Mouse (Mus musculus) T-helper 1 cell (primary cell): ENCODE results near the gene Mon2.

ENCODE experiments used
- in situ Hi-C: fragments of 300-600 bp; cut with MboI, MseI; formaldehyde crosslinking; loops from one replicate; pipeline ENCODE4 v1.15.1; 2025; ENCODE audit warnings: high pct_unique_total_duplicates

Gene Mon2

DNA sequence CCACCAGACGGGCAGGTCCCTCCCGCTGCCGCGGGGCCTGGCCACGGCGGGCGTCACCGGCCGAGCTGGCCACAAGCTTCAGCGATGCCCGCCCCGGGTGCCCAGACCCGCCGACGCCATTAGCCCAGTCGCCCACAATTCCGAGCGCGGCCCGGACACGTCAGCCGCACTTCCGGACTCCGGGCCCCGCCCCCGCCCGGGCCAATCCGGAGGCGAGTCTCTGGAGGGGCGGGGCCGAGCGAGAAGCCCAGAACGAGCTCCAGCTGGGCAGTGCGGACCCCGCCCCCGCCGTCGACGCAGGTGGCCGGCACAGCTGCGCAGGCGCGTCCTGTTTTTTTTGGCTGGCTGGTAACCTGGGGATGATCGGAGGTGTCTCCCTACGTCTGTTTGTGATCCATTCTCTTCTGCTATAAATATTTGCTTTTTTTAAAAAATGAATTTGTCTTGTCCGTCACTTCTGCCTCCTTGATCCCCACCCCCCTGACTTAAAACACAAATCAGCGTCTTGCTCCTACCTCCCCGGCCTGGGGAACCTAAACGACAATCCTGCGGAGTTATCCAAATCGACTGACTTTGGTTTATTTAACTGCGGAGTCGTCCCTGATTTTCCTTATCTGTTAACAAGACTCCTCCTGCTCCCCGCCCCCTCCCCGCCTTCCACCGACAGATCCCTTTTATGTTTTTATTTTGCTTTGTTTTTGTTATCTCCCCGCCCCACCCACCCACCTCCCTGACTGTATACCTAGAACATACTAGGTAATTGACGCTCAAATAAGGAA is at the start of gene Mon2:
Gene Mon2, minus strand, starts transcription at position 261 of the 779 bp plus-strand sequence.
- in situ Hi-C loops: loop anchor here (5.0 to 10.0 kb wide), 2 partner anchors 269 to 502 kb away; no protein-coding TSS in a partner anchor

DNA sequence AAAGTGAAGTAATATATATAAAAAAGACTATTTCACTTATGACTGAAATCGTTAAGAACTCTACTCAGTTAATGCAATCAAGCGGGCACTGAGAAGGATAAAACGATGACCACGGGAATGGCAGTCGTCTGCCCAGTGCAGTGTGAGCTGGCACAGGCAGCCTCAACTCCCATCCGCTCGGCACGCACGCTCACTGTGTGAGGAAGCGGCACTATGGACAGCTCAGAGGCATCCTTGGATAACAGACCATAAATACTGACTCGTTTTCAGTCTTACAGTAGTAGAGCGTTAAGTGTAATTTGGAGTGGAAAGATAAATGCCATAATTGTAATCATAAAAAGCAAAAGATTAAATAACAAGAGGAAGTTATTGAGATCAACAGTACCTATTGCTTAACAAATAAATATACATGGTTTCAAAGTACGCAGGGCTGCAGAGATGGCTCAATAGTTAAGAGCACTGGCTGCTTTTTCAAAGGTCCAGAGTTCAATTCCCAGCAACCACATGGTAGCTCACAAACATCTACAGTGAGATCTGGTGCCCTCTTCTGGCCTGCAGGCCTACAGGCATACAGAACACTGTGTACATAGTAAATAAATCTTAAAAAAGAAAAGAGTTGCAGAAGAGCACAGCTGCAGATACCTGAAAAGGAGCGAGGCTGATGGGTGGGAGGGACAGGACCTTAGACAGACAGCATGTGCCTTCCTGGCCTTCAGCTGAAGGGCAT is 44.5 kb upstream of the Mon2 start:
- in situ Hi-C loops: no loop called here

DNA sequence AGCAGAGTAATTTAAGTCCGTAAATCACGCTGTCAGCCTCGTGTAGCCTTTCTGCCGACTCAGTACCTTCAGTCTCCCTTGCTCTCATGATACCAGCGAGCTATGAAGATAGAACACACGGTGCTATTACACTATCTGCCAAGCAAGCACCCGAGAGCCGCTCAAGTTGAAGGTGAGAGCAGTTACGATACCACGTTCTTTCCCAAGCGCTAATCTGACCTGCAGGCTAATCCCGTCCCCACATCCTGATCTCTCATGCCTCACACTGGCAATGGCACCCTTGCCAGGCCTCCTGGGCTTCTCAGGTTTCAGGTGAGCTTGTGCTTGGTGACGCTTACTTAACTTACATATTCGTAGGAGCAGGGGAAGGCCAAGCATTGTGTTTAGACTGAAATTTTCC is 40.6 kb upstream of the Mon2 start:
- in situ Hi-C loops: no loop called here

DNA sequence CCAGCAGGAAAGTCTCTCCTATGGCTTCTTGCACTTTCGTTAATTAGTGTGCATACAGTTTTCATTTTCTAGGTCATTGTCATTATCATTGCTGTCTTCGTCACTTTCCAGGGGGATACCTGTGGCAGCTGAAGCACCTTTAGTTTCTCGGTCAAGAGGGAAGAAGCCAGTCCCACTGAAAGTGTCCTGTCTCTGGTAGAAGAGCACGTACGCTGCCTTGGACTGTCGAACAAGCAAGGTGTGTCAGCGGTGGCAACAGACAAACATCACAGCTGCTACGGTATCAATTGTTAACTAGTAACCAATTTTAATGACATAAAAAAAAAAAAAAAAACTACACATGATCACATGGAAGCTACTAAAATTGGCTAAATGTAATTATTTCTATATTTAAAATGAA is 37.2 kb upstream of the Mon2 start:
- in situ Hi-C loops: no loop called here

DNA sequence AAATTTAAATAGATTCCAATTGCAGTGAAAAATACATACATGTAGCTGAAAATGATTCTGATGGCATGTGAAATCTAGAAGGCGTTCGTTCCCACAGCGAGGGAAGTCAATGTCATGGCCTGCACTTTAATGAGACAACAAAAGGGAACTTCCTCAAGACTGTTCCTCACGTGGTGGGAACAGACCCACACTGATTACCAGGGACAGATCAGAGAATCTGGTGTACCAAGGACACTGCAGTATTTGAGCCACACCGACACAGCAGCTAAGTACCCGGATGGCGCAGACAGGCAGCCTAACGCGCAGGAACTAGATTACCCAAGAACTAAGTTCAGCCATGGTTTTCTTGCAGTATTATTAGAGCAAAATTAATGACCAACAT is 36.5 kb upstream of the Mon2 start:
- in situ Hi-C loops: no loop called here

DNA sequence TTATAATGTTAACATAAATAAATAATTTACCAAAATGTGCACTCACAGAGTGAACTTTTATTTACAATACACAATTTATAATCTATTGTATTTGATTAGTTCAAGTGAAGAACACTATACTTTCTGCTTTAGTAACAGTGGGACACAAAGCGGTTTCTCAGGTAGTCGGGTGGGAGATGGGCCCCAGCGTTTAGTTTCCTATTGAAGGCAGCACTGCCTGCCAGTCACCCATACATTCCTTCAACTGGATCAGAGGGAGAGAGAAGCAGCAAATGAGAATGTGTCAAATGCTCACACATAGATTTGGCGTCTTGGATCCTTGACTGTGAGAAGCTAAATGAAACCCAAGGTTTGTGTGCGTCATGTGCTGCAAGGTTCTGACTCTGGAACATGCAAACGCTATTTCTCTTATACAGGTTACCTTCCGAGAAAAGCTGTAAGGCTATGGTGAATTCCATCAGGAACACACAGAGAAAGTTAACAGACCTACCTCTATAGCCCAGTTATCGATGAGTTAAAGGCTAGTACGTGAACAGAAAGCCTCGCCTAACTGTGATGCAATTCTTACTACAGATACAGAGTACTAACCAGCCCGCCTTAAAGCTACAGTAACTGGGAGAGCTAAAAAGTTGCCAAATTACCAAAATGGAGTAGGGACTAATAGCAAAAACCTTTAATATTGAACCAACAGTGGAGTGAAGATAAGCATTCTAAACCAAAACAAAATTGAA is 35.9 kb upstream of the Mon2 start:
- in situ Hi-C loops: no loop called here

DNA sequence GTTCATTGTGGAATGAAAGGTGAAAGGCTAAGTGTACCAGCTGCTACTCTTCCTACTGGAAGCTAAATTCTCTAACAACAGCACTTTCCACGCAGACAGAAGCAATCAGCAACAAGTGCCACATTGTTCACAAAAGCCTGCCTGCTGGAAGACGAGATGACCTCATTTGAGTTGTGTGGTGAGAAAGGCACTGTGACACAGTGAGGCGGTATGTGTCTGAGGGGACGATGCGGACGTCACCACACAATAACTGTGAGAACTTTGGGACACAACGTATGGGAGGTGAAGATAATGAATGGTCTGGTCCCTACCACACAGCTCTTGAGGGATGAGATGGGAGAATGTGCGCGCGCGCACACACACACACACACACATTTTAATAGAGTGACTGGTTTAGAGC is 34.2 kb upstream of the Mon2 start:
- in situ Hi-C loops: no loop called here

DNA sequence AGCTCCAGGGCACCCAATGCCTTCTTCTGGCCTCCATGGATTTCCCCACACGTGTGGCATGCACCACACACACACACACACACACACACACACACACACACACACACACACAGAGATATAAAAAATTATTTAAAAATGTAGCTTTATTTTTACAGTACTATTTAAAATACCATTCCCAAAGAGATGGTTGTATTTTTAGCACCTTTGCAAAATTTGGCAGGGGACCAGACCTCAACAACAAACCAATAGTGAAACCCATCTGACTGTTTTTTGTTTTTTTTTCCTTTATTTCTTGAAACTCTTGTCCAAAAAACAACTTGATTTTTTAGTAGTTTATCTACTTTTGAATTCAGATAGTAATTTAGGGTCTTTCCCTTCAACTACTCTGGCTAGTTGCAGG is 32.2 kb upstream of the Mon2 start:
- in situ Hi-C loops: no loop called here

DNA sequence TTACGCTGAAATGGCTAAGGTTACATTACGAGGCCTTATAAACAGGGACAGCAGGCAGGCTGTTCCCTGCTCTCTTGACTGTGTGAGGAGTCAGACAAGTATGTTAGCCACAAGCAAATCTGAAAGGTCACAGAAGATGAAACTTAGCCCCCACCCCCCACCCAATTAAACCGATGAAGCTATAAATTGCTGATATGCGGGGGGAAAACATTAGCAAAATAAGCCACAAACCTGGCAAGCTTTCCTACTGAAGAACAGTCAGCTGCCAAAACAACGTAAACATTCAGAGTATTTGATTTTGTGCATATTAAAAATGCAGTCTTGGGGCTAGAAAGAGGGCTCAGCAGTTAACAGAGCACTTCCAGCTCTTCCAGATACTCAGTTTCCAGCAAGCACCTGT is 31.8 kb upstream of the Mon2 start:
- in situ Hi-C loops: no loop called here

DNA sequence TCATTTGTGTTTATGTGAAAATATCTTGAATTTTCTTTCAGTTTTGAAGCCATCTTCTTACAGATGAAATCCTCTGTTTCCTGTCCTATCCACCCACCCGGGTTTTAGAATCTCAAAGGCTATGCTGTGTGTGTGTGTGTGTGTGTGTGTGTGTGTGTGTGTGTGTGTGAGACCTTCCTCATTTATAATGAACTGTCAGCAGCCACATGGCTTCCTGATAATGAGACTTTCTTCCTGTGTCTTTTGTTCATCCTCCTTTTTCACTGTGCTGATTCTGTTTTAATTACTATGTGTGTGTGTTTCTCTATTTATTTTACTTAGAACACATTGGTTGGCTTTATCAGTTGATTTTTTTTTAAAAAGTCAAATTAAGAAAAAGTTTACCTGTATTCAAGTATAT is 25.0 kb upstream of the Mon2 start:
- in situ Hi-C loops: no loop called here

DNA sequence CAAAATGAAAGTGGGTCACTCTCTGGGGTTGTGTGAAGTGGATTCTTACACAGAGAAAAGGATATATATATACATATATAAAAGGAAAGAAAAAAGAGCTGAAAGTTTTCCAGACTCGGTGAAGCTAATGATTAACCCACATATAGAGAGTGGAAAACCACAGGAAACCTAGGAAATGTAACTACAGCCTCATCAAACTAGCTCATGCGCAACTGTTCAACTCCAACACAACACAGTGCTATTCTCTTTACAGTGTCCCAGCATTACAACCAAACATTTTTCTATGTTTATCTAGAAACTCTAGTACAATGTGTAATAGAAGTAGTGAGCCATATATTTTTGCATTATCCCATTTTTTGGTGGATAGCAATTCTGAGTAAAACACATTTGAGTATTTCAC is 24.3 kb upstream of the Mon2 start:
- in situ Hi-C loops: no loop called here

DNA sequence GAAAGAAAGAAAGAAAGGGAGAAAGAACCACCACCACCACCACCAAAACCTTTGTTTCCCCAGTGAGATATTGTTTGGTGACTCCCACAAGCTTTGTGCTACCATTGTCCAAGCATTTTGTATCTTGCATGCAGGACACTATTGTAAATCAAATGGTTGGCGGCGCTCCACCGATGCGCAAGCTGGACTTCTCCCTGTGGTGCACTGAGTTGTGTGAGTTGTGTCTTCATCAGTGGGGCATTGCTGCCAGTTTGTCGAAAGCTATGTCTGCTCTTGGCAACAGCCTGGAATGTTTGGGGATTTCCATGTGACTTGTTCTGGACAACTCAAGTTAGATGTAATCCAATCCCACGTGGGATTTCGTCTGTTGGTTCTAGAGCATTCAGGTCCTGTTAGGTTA is 18.2 kb upstream of the Mon2 start:
- in situ Hi-C loops: no loop called here

DNA sequence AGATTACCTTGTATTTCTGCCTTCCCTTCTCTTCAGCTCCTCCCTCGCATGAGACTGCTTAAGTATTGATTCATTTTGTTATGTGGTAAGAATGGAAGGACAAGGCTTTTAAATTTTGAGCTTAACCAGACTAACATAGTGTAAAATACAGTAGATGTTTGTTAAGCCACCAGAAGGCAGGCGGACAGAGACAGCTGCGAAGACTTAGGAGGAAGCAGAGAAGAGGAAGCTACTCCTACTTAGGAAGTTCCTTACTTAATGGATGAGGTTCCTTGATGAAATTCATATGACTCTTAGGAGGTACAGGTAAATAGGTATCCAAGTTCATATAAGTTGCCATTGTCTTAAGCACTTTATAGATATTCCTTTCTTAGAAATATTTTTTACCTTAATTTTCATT is 16.3 kb upstream of the Mon2 start:
- in situ Hi-C loops: no loop called here

DNA sequence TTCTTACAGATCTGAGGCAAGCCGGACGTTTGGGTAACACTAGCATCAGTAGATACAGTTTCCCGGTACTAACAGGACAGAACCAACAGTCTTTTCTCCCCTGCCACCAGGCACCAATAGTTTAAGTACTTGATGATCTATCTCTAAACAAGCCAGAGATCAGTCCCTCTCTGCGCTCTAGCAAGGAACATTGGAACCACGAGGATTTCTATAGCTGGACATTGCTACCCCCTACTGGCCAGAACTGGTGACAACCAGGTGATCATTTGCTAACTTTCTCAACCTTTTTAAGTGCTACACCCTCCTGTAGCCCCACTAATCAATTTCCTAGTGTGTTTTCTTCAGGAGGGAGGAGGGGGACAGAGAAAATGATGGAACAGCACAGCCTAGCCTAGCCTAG is 15.4 kb upstream of the Mon2 start:
- in situ Hi-C loops: no loop called here

DNA sequence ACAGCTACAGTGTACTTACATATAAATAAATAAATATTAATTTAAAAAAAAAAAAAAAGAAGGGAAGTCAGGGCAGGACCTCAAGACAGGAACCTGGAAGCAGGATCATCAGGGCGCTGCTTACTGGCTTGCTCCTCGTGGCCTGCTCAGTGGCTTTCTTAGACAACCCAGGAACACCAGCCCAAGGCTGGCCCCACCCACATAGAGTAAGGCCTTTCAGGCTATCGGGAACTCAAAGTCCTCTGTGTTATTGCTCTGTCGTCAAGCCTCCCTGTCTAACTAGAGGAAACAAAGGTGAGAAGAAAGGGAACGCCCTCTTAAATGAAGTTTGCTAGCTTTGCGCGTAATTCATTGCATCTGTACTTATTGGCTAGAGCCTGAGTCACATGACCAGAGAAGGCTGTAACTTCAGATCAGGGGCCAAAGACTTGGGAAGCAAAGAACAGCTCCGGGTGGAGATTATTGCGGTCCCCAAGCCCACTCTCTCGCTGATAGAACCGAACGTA is 13.2 kb upstream of the Mon2 start:
- in situ Hi-C loops: no loop called here

DNA sequence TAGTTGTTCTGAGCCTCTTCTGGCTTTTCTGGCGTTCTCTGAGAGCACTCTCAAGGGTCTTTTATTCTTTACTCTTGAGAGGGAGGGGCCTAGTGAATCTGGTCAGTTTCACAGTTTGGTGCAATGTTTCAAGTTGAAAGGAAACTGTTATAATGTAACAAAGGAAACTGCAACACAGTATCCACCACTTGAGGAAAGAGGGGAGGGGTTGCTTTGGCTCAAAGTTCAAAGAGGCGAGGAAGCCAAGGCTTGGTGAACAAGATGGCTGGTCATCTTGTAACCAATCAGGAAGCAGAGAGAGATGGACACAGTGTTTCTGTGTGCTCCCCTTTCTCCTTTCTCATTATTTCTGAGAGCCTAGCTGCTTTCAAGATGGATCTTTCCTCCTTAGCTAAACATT is 10.5 kb upstream of the Mon2 start:
- in situ Hi-C loops: no loop called here

DNA sequence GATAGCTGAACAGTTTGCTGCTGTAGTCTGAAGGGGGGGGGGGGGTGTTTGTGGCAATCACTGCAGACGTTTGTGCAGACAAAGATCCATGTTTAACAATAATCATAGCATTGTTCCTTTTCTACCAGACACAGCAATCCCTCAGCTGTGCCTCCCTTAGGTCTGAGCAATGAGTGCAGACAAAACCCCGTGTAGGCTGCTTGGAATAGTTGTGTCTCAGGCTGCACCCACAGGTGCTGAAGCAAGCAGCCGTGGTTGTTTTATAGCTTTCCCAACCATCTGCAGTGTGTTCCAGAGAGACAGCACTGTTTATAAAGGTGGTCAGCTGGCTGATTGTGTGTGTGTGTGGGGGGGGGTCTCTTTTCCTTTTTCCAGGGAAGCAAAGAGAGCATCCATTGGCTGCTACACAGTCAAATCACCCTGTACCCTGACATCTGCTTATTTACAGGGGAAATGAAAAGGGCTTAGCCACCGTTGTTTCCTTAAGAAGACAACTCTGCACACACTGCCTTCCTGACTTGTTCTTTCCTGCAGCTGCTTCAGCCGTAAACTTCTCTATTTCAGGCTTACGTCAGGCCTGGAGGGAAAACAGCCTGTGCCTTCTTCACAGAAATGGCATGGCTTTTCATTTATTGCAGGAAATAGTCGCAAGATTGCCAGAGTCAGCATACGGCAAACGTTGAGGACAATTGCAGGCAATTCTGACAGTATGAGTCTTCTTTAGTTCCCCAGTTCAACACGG is 8.8 kb upstream of the Mon2 start:
- in situ Hi-C loops: no loop called here

DNA sequence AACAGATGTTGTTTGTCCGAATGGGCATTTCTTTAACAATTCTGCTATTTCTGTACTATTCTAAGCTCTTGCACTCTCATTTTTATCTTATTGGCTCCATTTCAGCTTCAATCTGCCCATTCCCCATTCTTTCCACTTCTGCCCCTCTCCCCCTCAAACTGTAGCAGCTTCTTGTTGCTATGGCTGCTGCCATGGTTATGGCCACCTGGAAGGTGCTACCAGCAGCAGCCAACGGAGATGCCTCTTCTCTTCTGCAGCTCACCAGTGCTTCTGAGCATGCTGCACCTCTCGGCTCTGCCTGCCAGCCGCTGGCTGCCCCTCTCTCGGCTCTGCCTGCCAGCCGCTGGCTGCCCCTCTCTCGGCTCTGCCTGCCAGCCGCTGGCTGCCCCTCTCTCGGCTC is 8.0 kb upstream of the Mon2 start:
- in situ Hi-C loops: no loop called here

DNA sequence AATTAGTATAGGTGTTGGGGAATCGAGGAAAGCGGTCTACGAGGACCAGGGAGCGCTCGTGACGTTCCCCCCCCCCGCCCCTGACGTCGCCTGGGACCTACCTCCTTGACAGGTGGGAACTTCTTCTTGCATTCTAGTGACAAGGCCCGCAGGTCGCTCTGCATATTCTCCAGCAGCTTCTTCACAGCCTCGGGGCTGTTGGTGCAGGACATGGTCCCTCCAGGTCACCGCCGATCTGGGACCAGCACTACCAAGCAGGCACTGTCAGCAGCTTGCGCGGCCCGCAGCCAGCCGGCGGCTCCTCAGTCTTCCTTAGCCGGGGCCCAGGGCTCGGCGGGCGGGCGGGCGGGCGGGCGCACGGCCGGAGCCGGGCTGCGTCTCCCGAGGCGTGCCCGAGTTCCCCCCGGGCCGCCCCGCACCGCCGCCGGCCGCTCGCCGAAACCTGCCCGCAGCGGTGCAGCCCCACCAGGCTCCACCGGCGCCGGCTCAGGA is 508 bp downstream of the Mon2 start:
- in situ Hi-C loops: loop anchor here (5.0 to 10.0 kb wide), 2 partner anchors 268 to 501 kb away; no protein-coding TSS in a partner anchor

DNA sequence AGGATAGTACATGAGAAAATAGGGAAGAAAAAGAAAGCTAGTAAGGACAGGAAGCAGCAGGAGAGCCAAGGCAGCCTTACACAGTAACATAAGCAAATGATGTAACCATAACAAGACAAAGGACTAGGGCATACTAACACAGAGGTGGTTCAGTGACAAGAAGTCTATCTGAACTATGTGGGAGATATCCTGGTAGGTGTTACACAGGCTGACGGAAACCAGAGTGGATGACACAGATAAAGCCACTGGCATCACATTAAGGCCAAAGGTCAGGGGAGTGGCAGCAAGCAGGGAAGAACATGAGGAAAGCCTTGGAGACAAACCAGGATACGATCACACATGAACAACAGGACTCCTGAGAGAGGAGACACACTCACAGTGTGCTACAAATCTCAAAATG is 4.3 kb downstream of the Mon2 start:
- in situ Hi-C loops: loop anchor here (10.0 kb wide), 1 partner anchor 497 kb away; no protein-coding TSS in a partner anchor

DNA sequence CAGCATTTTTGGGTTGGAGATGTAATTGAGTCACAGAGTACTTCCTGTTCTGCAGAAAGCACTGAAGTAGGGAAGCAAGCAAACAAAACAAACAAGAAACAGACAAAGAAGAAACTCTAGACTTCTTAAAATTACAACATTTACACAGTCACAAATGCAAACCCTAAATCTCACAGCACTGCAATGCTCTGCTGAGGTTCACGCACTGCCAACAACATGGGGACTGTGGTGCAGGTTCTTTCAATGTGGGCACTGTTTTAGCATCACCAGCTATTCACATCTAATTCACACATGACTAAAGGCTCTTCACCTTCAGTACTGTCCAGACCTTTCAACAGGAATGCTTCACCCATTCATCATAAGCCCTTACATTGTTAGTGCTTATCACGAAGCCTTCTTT is 13.3 kb downstream of the Mon2 start:
- in situ Hi-C loops: no loop called here
